ENCODE assay signal across 8 mouse cellular contexts in genomic region chr7:131371880-131372651, GRCm38 (mm10). TPM values are rescaled to one million over a fixed set of nuclear protein-coding genes. Genes with fewer than 3 reads are reported as not detected.
DNase-seq lines count a peak whose midpoint lies in the region; ATAC-seq and TF ChIP-seq lines count a peak whose summit lies in the region.

No protein-coding gene starts in this region.

- DNase-seq in left cerebral cortex, adult 2 months (ENCODE audit: extremely low spot score in 1 of 2, low spot score in 2 of 2) = no peak
- DNase-seq in left cerebral cortex, postnatal 25 days (ENCODE audit: low spot score in 2 of 2) = no peak
- no peak for DNase-seq in layer of hippocampus, adult 9-11 months
- DNase-seq in right cerebral cortex, adult 18-20 months = no peak
- DNase-seq in spleen, postnatal 4 days (ENCODE audit: low spot score in 2 of 2) = no peak

- H3K9me3 ChIP-seq in hindbrain, embryonic 13.5 days = no peaks in the 10 kb centered on the region
- H3K9me3 ChIP-seq in midbrain, embryonic 12.5 days = no peaks in the 10 kb centered on the region

- peak overlapping the region; percentile 66 for H3K4me2 ChIP-seq in hindbrain, embryonic 13.5 days
- H3K4me2 ChIP-seq in midbrain, embryonic 12.5 days (replicated peaks) = peak overlapping the region; percentile 66

- peak overlapping the region; percentile 92 for H3K9ac ChIP-seq in hindbrain, embryonic 13.5 days
- peak overlapping the region; percentile 83 for H3K9ac ChIP-seq in midbrain, embryonic 12.5 days (replicated peaks)

- peak; percentile 28 for TF ChIP-seq CTCF in left cerebral cortex, adult 2 months (IDR thresholded peaks at IDR 0.05)

- intact Hi-C loops in left cerebral cortex, adult 2 months (cut with DNase I) = loop anchor here (5.0 kb wide), 1 partner anchor 510 kb away; no protein-coding TSS in a partner anchor
- intact Hi-C loops in left cerebral cortex, postnatal 25 days (cut with DNase I) = no loop called here

- peak overlapping the region; percentile 96; the same call in 1 of the 2 replicates for H3K27ac ChIP-seq in left cerebral cortex, adult 2 months
- no peak overlapping the region for H3K27ac ChIP-seq in brown adipose tissue, adult 24 weeks (replicated peaks; ENCODE audit: low read depth, low read length)
- H3K27ac ChIP-seq in hindbrain, embryonic 13.5 days = no peak overlapping the region
- no peak overlapping the region for H3K27ac ChIP-seq in midbrain, embryonic 12.5 days (replicated peaks)

- H3K4me1 ChIP-seq in brown adipose tissue, adult 24 weeks (ENCODE audit: control insufficient read depth, insufficient read depth, insufficient read length, low read length) = no peaks in the 10 kb centered on the region
- peaks cover 13% of the 10 kb centered on the region for H3K4me1 ChIP-seq in hindbrain, embryonic 13.5 days (replicated peaks)
- H3K4me1 ChIP-seq in midbrain, embryonic 12.5 days = peaks cover 6% of the 10 kb centered on the region; the same call in 1 of the 2 replicates

- H3K4me3 ChIP-seq in left cerebral cortex, adult 2 months = peak overlapping the region; percentile 99
- H3K4me3 ChIP-seq in brown adipose tissue, adult 24 weeks (ENCODE audit: insufficient read depth, low read depth, low read length) = peak overlapping the region; percentile 16; the same call in 1 of the 2 replicates
- peak overlapping the region; percentile 72 for H3K4me3 ChIP-seq in hindbrain, embryonic 13.5 days
- peak overlapping the region; percentile 67 for H3K4me3 ChIP-seq in midbrain, embryonic 12.5 days

- H3K27me3 ChIP-seq in hindbrain, embryonic 13.5 days = 0 out of 2 replicates have a peak, but pooled peaks cover 6% of the 10 kb centered on the region
- no peaks in the 10 kb centered on the region for H3K27me3 ChIP-seq in midbrain, embryonic 12.5 days

- WGBS in hindbrain, embryonic 13.5 days = 78% methylated on average over 9 of the region's 9 CpGs
- WGBS in midbrain, embryonic 12.5 days = 75% methylated on average over 9 of the region's 9 CpGs

- ATAC-seq in hindbrain, embryonic 13.5 days (ENCODE audit: low FRiP score) = no peak
- ATAC-seq in midbrain, embryonic 12.5 days (ENCODE audit: low FRiP score, low read depth) = no peak

- H3K36me3 ChIP-seq in hindbrain, embryonic 13.5 days = peaks cover 3% of the 10 kb centered on the region; the same call in 1 of the 2 replicates
- no peaks in the 10 kb centered on the region for H3K36me3 ChIP-seq in midbrain, embryonic 12.5 days

RNA-seq across cellular contexts. Expression of gene Pstk, which starts 1.1 kb away (rescaled TPM):
- 10 to 100 TPM; 53.4 to 54.2 TPM for total RNA-seq in left cerebral cortex, adult 2 months (2021)
- total RNA-seq in left cerebral cortex, postnatal 25 days (2021) = 10 to 100 TPM; 49.1 to 53.5 TPM
- 58.6 and 109 TPM in 2 replicates for polyA plus RNA-seq in brown adipose tissue, adult 24 weeks (2012; ENCODE audit: insufficient read depth, insufficient read length, missing spikeins)
- polyA plus RNA-seq in hindbrain, embryonic 13.5 days (2015; fragmentation: Nextera tagmentation; extraction: Ambion mirVana) = 42.7 and 46.4 TPM in 2 replicates
- polyA plus RNA-seq in midbrain, embryonic 12.5 days (2016; fragmentation: Nextera tagmentation; extraction: Ambion mirVana) = 57.0 and 57.7 TPM in 2 replicates

RNA-seq across cellular contexts. Expression of gene 2310057M21Rik, which starts 9.5 kb away (rescaled TPM):
- 10 to 100 TPM; 24.8 to 28.8 TPM for total RNA-seq in left cerebral cortex, adult 2 months (2021)
- 10 to 100 TPM; 22.6 to 33.1 TPM for total RNA-seq in left cerebral cortex, postnatal 25 days (2021)
- polyA plus RNA-seq in brown adipose tissue, adult 24 weeks (2012; ENCODE audit: insufficient read depth, insufficient read length, missing spikeins) = 7.6 and 11.7 TPM in 2 replicates
- 22.9 and 30.0 TPM in 2 replicates for polyA plus RNA-seq in hindbrain, embryonic 13.5 days (2015; fragmentation: Nextera tagmentation; extraction: Ambion mirVana)
- polyA plus RNA-seq in midbrain, embryonic 12.5 days (2016; fragmentation: Nextera tagmentation; extraction: Ambion mirVana) = 19.2 and 19.6 TPM in 2 replicates

RNA-seq across cellular contexts. Expression of gene Ikzf5, which starts 38.3 kb away (rescaled TPM):
- 10 to 100 TPM; 49.3 to 49.5 TPM for total RNA-seq in left cerebral cortex, adult 2 months (2021)
- total RNA-seq in left cerebral cortex, postnatal 25 days (2021) = 10 to 100 TPM; 45.0 to 48.4 TPM
- 12.8 and 16.4 TPM in 2 replicates for polyA plus RNA-seq in brown adipose tissue, adult 24 weeks (2012; ENCODE audit: insufficient read depth, insufficient read length, missing spikeins)
- polyA plus RNA-seq in hindbrain, embryonic 13.5 days (2015; fragmentation: Nextera tagmentation; extraction: Ambion mirVana) = 13.1 and 14.9 TPM in 2 replicates
- 20.9 and 23.6 TPM in 2 replicates for polyA plus RNA-seq in midbrain, embryonic 12.5 days (2016; fragmentation: Nextera tagmentation; extraction: Ambion mirVana)

RNA-seq across cellular contexts. Expression of gene Acadsb, which starts 38.3 kb away (rescaled TPM):
- total RNA-seq in left cerebral cortex, adult 2 months (2021) = 10 to 100 TPM; 84.8 to 89.9 TPM
- total RNA-seq in left cerebral cortex, postnatal 25 days (2021) = 10 to 100 TPM; 76.1 to 79.3 TPM
- 240 and 287 TPM in 2 replicates for polyA plus RNA-seq in brown adipose tissue, adult 24 weeks (2012; ENCODE audit: insufficient read depth, insufficient read length, missing spikeins)
- 98.6 and 99.7 TPM in 2 replicates for polyA plus RNA-seq in hindbrain, embryonic 13.5 days (2015; fragmentation: Nextera tagmentation; extraction: Ambion mirVana)
- polyA plus RNA-seq in midbrain, embryonic 12.5 days (2016; fragmentation: Nextera tagmentation; extraction: Ambion mirVana) = 90.7 and 98.2 TPM in 2 replicates

RNA-seq across cellular contexts. Expression of gene Fam24a, which starts 38.4 kb away (rescaled TPM):
- total RNA-seq in left cerebral cortex, adult 2 months (2021) = not detected
- not detected for total RNA-seq in left cerebral cortex, postnatal 25 days (2021)
- polyA plus RNA-seq in brown adipose tissue, adult 24 weeks (2012; ENCODE audit: insufficient read depth, insufficient read length, missing spikeins) = not detected in 2 replicates
- polyA plus RNA-seq in hindbrain, embryonic 13.5 days (2015; fragmentation: Nextera tagmentation; extraction: Ambion mirVana) = not detected in 2 replicates
- not detected in 2 replicates for polyA plus RNA-seq in midbrain, embryonic 12.5 days (2016; fragmentation: Nextera tagmentation; extraction: Ambion mirVana)

Comparison
In these comparisons a context has a peak if more than half of its experiments do, and no peak if none do; other contexts are left out.
1. H3K4me3 ChIP-seq: peak in every context shown above with its lines; median percentile 99 in left cerebral cortex, adult 2 months; 72 in hindbrain, embryonic 13.5 days; 67 in midbrain, embryonic 12.5 days; 16 in brown adipose tissue, adult 24 weeks.